Mouse (Mus musculus): ENCODE results near the gene Olfr822. TPM values are rescaled to one million over a fixed set of nuclear protein-coding genes. Genes with fewer than 3 reads are reported as not detected.
"Not testable (repeated sequence)": the region's sequence is repeated elsewhere in the genome, so short reads cannot be mapped to it uniquely, and the experiment has no call there.

Olfr822 gene
- not detected in 2 replicates for polyA plus RNA-seq (2014; fragmentation: Nextera tagmentation; extraction: Ambion mirVana)

DNA sequence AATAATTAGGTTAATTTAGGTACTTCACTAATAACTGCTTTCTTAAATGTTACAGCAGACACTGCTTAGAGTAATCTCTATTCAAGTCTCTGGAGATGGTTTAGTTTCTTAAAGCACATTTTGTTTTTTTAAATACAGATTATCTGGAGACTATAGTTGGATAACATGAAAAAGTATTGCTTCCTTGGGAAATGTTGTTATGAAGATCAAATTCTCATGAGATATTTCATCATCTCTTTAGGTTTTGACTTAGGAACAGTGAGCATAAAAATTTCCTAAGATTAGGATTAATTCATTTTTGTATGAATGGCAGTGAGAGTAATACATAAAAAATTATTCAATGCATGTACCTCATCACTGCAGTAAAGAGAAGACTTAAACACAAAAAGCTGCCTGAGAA lies at the start of gene Olfr822:
Olfr822 (plus strand) TSS at position 301 of the 400 bp plus-strand sequence.
- no peak within 1 kb of the TSS for H3K9ac ChIP-seq (ENCODE audit: low read depth, low read length)
- no peaks in the 10 kb centered on the region for H3K27me3 ChIP-seq (ENCODE audit: control insufficient read depth, insufficient read depth, low read length)
- H3K36me3 ChIP-seq (ENCODE audit: control insufficient read depth, insufficient read depth, low read length) = no peaks in the 10 kb centered on the region
- H3K4me3 ChIP-seq (ENCODE audit: low read length) = no peak within 1 kb of the TSS
- ATAC-seq (ENCODE audit: low FRiP score, low TSS enrichment) = no peak
- no peak within 1 kb of the TSS for H3K27ac ChIP-seq (ENCODE audit: low read depth, low read length)
- H3K4me1 ChIP-seq (ENCODE audit: control insufficient read depth, insufficient read depth, low read length) = no peaks in the 10 kb centered on the region
- no peaks in the 10 kb centered on the region for H3K9me3 ChIP-seq (ENCODE audit: control insufficient read depth, low read length)
- no peak within 1 kb of the TSS for H3K4me2 ChIP-seq (replicated peaks; ENCODE audit: low read depth, low read length)

DNA sequence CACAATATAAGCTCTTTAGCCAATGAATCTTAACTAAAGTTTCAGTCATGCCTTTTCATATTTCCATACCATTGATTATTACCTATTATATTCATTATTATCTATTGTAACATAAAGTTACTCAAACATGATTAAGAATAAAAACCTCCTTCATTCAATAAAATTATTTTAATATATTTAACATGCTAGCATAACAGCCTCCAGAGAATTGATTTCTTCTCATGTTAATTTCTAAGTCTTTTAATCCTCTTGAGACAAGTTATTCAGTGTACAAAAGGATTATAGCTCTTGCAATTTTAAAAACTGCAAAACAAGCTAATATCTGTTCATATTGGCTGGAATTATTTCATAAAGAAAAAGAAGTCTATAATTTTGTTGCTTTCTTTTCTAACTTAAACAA lies 41.0 kb upstream of the Olfr822 start, which contains the start of gene Olfr821:
Olfr821 (plus strand) TSS at position 301 of the 400 bp plus-strand sequence.
- Histone ChIP-seq H3K36me3 (ENCODE audit: control insufficient read depth, insufficient read depth, low read length) (no peaks in the 10 kb centered on the region), H3K27me3 (ENCODE audit: control insufficient read depth, insufficient read depth, low read length) (no peaks in the 10 kb centered on the region), H3K4me1 (ENCODE audit: control insufficient read depth, insufficient read depth, low read length) (no peaks in the 10 kb centered on the region), H3K4me3 (ENCODE audit: low read length) (no peak within 1 kb of the TSS), H3K4me2 (replicated peaks; ENCODE audit: low read depth, low read length) (no peak within 1 kb of the TSS), H3K9me3 (ENCODE audit: control insufficient read depth, low read length) (no peaks in the 10 kb centered on the region), H3K9ac (ENCODE audit: low read depth, low read length) (no peak within 1 kb of the TSS), H3K27ac (ENCODE audit: low read depth, low read length) (no peak within 1 kb of the TSS)
- no peak for ATAC-seq (ENCODE audit: low FRiP score, low TSS enrichment)

DNA sequence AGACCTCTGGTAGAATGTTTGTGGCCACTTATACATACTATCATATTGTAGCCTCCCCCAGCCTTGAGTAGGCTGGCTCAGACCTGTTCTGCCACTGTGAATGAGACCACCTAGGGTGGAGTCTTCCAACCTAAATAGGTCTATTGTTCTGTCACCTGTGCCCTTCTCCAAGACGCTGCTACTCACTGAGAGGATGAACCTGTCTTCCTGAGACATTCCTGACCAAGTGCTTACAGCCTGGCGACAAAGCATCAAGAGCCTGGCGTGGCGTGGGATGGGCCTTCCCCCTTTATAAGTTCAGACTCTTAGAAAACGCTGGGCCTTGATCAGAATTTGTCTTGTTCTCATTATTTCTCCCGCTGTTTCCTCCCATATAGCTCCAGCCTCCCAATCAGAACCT lies 33.9 kb upstream of the Olfr822 start:
- H3K36me3 ChIP-seq (ENCODE audit: control insufficient read depth, insufficient read depth, low read length) = no peaks in the 10 kb centered on the region
- H3K9ac ChIP-seq (ENCODE audit: low read depth, low read length) = no peak overlapping the region
- H3K4me1 ChIP-seq (ENCODE audit: control insufficient read depth, insufficient read depth, low read length) = no peaks in the 10 kb centered on the region
- no peaks in the 10 kb centered on the region for H3K9me3 ChIP-seq (ENCODE audit: control insufficient read depth, low read length)
- H3K27ac ChIP-seq (ENCODE audit: low read depth, low read length) = no peak overlapping the region
- no peak overlapping the region for H3K4me3 ChIP-seq (ENCODE audit: low read length)
- no peak for ATAC-seq (ENCODE audit: low FRiP score, low TSS enrichment)
- no peaks in the 10 kb centered on the region for H3K27me3 ChIP-seq (ENCODE audit: control insufficient read depth, insufficient read depth, low read length)
- 74% methylated on average over 6 of the region's 6 CpGs for WGBS
- no peak overlapping the region for H3K4me2 ChIP-seq (replicated peaks; ENCODE audit: low read depth, low read length)

DNA sequence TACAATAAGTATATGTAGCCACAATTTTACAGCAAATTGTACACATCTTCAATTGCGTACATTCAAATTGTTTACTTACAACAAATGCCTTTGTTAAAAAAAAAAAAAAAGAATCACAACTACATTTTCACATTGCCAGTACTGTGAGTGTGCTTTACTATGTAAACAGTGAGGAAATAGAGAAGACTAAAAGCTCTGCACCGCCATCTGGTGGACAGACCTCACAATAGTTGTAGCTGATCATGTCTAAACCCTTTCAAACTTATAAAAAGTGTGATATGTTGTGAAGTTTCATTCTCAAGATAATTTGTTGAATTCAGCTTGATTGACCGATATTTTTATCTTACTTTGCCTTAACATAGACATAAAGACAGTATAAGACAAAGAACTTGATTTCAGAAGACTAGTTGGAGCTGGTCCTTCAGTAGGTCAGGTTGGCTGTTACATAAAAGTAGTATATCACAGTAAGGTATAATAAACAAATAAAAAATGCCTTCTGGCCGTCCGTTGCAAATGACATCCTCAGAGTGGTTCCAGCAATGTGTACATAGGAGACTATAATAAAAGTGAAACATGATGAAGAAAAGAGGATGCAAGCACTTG lies 21.9 kb downstream of the Olfr822 start:
- peak; percentile 89 for ATAC-seq (ENCODE audit: low FRiP score, low TSS enrichment)
- Histone ChIP-seq H3K4me1 (ENCODE audit: control insufficient read depth, insufficient read depth, low read length) (no peaks in the 10 kb centered on the region), H3K27ac (ENCODE audit: low read depth, low read length) (no peak overlapping the region), H3K4me3 (ENCODE audit: low read length) (no peak overlapping the region), H3K36me3 (ENCODE audit: control insufficient read depth, insufficient read depth, low read length) (no peaks in the 10 kb centered on the region), H3K9me3 (ENCODE audit: control insufficient read depth, low read length) (no peaks in the 10 kb centered on the region), H3K4me2 (replicated peaks; ENCODE audit: low read depth, low read length) (no peak overlapping the region), H3K9ac (ENCODE audit: low read depth, low read length) (no peak overlapping the region), H3K27me3 (ENCODE audit: control insufficient read depth, insufficient read depth, low read length) (no peaks in the 10 kb centered on the region)
- 19% methylated on average over 5 of the region's 5 CpGs for WGBS

DNA sequence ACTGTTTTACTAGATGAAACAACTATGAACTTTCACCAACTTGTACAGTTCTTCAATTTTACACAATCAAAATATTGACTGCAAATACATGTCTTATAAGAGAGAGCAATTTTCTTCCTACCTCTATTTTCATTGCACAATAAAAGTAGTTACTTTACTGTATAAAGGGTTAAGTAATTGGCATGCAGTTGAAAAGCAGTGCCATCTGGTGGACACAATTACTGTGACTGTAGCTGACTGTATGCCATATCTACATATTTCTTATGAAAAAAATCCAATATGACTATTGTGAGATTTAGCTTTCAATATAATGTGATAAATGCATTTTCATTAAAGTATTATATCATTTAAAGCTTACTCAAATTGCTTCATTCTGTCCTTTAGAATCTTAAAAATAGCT lies 25.1 kb downstream of the Olfr822 start:
- no peak overlapping the region for H3K9ac ChIP-seq (ENCODE audit: low read depth, low read length)
- no peak overlapping the region for H3K4me2 ChIP-seq (replicated peaks; ENCODE audit: low read depth, low read length)
- ATAC-seq (ENCODE audit: low FRiP score, low TSS enrichment) = no peak
- no peaks in the 10 kb centered on the region for H3K4me1 ChIP-seq (ENCODE audit: control insufficient read depth, insufficient read depth, low read length)
- H3K27me3 ChIP-seq (ENCODE audit: control insufficient read depth, insufficient read depth, low read length) = no peaks in the 10 kb centered on the region
- H3K9me3 ChIP-seq (ENCODE audit: control insufficient read depth, low read length) = no peaks in the 10 kb centered on the region
- H3K36me3 ChIP-seq (ENCODE audit: control insufficient read depth, insufficient read depth, low read length) = no peaks in the 10 kb centered on the region
- H3K4me3 ChIP-seq (ENCODE audit: low read length) = no peak overlapping the region
- H3K27ac ChIP-seq (ENCODE audit: low read depth, low read length) = no peak overlapping the region

DNA sequence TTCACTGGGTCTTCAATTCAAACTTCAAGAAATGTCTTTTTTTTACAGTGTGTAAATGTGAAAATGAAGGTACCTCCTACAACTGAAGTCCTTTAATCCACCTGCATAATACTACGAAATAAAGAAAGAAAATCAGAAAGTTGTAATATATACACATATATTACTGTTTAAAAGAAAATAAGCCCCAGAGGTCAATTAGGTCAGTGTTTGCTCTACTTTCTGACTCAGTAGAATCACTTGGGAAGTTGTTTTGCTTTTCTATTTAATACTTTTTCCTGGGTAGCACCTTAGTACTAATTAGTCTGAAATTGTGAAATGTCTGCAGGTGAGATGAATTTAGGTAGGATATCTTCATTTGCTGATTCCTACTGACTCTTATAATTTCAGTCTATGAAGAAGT lies 44.3 kb downstream of the Olfr822 start, which contains the start of gene Olfr823:
Olfr823 (minus strand) TSS at position 101 of the 400 bp plus-strand sequence.
- not testable (repeated sequence) for H3K4me3 ChIP-seq (ENCODE audit: low read length); ATAC-seq (ENCODE audit: low FRiP score, low TSS enrichment); H3K36me3 ChIP-seq (ENCODE audit: control insufficient read depth, insufficient read depth, low read length); H3K9ac ChIP-seq (ENCODE audit: low read depth, low read length); H3K27me3 ChIP-seq (ENCODE audit: control insufficient read depth, insufficient read depth, low read length); H3K27ac ChIP-seq (ENCODE audit: low read depth, low read length); H3K4me1 ChIP-seq (ENCODE audit: control insufficient read depth, insufficient read depth, low read length); H3K4me2 ChIP-seq (replicated peaks; ENCODE audit: low read depth, low read length); H3K9me3 ChIP-seq (ENCODE audit: control insufficient read depth, low read length)
- WGBS = 91% methylated on average over 1 of the region's 1 CpGs

DNA sequence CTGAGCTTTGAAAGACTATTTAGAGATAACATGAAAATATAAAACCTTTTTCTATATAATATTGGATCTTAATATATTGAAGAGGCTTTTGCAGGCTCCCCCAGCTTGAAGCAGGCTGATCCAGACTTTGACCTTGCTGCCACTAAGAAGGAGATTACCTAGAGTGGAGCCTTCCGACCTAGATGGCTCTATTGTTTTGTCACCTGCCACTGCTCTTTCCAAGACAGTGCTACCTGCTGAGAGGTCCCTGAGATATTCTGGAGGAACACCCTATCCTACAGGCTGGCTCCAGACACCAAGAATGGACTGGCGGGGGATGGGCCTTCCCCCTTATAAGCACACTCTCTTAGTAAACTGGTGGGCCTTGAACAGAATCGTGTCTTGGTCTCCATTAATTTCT lies 45.0 kb downstream of the Olfr822 start:
- 70% methylated on average over 3 of the region's 3 CpGs for WGBS
- H3K36me3 ChIP-seq (ENCODE audit: control insufficient read depth, insufficient read depth, low read length); H3K9me3 ChIP-seq (ENCODE audit: control insufficient read depth, low read length); H3K9ac ChIP-seq (ENCODE audit: low read depth, low read length); ATAC-seq (ENCODE audit: low FRiP score, low TSS enrichment); H3K4me2 ChIP-seq (replicated peaks; ENCODE audit: low read depth, low read length); H3K27ac ChIP-seq (ENCODE audit: low read depth, low read length); H3K27me3 ChIP-seq (ENCODE audit: control insufficient read depth, insufficient read depth, low read length); H3K4me3 ChIP-seq (ENCODE audit: low read length); H3K4me1 ChIP-seq (ENCODE audit: control insufficient read depth, insufficient read depth, low read length): not testable (repeated sequence)

Other genes with a start within 250 kb of the Olfr822 start
- not detected in 2 replicates for gene Olfr812, start 225.1 kb upstream of the Olfr822 start, polyA plus RNA-seq (2014; fragmentation: Nextera tagmentation; extraction: Ambion mirVana)
- gene Olfr813, start 215.8 kb upstream of the Olfr822 start, polyA plus RNA-seq (2014; fragmentation: Nextera tagmentation; extraction: Ambion mirVana) = not detected in 2 replicates
- gene Olfr814, start 191.4 kb upstream of the Olfr822 start, polyA plus RNA-seq (2014; fragmentation: Nextera tagmentation; extraction: Ambion mirVana) = not detected in 2 replicates
- not detected in 2 replicates for gene Olfr815, start 165.3 kb upstream of the Olfr822 start, polyA plus RNA-seq (2014; fragmentation: Nextera tagmentation; extraction: Ambion mirVana)
- not detected in 2 replicates for gene Olfr816, start 155.6 kb upstream of the Olfr822 start, polyA plus RNA-seq (2014; fragmentation: Nextera tagmentation; extraction: Ambion mirVana)
- gene Olfr818, start 122.1 kb upstream of the Olfr822 start, polyA plus RNA-seq (2014; fragmentation: Nextera tagmentation; extraction: Ambion mirVana) = not detected in 2 replicates
- gene Olfr819, start 103.9 kb upstream of the Olfr822 start, polyA plus RNA-seq (2014; fragmentation: Nextera tagmentation; extraction: Ambion mirVana) = not detected in 2 replicates
- not detected in 2 replicates for gene Olfr247, start 95.1 kb upstream of the Olfr822 start, polyA plus RNA-seq (2014; fragmentation: Nextera tagmentation; extraction: Ambion mirVana)
- gene Gm10310, start 86.1 kb upstream of the Olfr822 start, polyA plus RNA-seq (2014; fragmentation: Nextera tagmentation; extraction: Ambion mirVana) = not detected in 2 replicates
- not detected in 2 replicates for gene Olfr820, start 58.6 kb upstream of the Olfr822 start, polyA plus RNA-seq (2014; fragmentation: Nextera tagmentation; extraction: Ambion mirVana)
- not detected in 2 replicates for gene Olfr821, start 40.9 kb upstream of the Olfr822 start, polyA plus RNA-seq (2014; fragmentation: Nextera tagmentation; extraction: Ambion mirVana)
- not detected in 2 replicates for gene Olfr823, start 44.2 kb downstream of the Olfr822 start, polyA plus RNA-seq (2014; fragmentation: Nextera tagmentation; extraction: Ambion mirVana)
- gene Olfr824, start 58.8 kb downstream of the Olfr822 start, polyA plus RNA-seq (2014; fragmentation: Nextera tagmentation; extraction: Ambion mirVana) = not detected in 2 replicates
- not detected in 2 replicates for gene Olfr825, start 95.6 kb downstream of the Olfr822 start, polyA plus RNA-seq (2014; fragmentation: Nextera tagmentation; extraction: Ambion mirVana)
- gene Olfr826, start 113.0 kb downstream of the Olfr822 start, polyA plus RNA-seq (2014; fragmentation: Nextera tagmentation; extraction: Ambion mirVana) = not detected in 2 replicates
- gene Olfr827, start 143.2 kb downstream of the Olfr822 start, polyA plus RNA-seq (2014; fragmentation: Nextera tagmentation; extraction: Ambion mirVana) = not detected in 2 replicates
- not detected in 2 replicates for gene Neurod4, start 209.0 kb downstream of the Olfr822 start, polyA plus RNA-seq (2014; fragmentation: Nextera tagmentation; extraction: Ambion mirVana)